Mouse (Mus musculus) kidney, postnatal 10 days (tissue): ENCODE data around the gene Gm10471.
"Not testable (repeated sequence)": the region's sequence is repeated elsewhere in the genome, so short reads cannot be mapped to it uniquely, and the experiment has no call there.

Experiments
- DNase-seq: peaks from one replicate; pipeline ENCODE4 v3.0.0; 2021; ENCODE audit warnings: mixed read lengths

Gene Gm10471

GRCm38 (mm10) chr5:26089191-26089590, at the start of gene Gm10471:
Gene Gm10471 (minus strand): TSS chr5:26089291.
- DNase-seq: not testable (repeated sequence)

DNA sequence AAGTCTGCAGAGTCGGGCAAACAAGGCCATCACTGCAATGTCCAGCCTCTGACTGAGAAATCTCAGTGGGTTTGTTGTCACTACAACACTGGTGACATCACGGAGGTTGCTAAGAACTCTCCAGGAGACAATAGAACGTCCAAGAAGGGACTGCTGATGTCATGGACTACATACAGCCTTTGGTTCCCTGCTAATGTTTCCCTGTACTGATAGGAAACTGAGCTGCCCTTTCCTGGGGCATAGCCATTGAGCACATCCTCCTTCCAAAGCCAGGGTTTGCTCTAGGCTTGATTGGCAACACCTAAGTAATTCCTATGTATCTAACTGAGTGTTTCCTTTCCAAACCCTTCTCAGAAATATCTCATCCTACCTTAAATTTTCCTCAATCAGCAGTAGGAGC, 32.2 kb upstream of the Gm10471 start, which contains the start of gene Gm10220:
Gm10220 (minus strand) TSS at position 101 of the 400 bp plus-strand sequence.
- not testable (repeated sequence) for DNase-seq

DNA sequence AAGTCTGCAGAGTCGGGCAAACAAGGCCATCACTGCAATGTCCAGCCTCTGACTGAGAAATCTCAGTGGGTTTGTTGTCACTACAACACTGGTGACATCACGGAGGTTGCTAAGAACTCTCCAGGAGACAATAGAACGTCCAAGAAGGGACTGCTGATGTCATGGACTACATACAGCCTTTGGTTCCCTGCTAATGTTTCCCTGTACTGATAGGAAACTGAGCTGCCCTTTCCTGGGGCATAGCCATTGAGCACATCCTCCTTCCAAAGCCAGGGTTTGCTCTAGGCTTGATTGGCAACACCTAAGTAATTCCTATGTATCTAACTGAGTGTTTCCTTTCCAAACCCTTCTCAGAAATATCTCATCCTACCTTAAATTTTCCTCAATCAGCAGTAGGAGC, 16.2 kb upstream of the Gm10471 start, which contains the start of gene 5031410I06Rik:
5031410I06Rik (minus strand) TSS at position 101 of the 400 bp plus-strand sequence.
- DNase-seq: not testable (repeated sequence)

DNA sequence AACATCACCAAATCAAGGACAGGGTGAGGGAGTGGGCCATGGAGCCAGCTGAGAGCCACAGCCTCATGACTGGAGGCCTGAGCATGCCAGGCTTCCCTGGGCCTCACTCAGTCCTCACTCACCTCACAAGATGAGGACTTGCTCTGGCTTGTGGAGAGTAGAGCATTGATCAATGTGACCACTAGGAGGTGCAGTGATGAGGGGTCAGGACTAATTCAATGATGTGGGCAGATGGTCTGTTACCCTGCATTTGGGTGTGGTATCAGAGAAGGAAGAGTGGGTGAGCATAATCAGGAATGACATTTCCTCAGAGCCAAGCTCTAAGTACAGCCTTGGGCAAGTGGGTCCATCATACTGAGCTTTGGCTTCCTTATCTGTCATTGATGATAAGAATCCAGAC, 10.1 kb downstream of the Gm10471 start:
- not testable (repeated sequence) for DNase-seq

- no peak for DNase-seq
These were observed 18.4 kb downstream of the Gm10471 start for GRCm38 (mm10) chr5:26070716-26071115.

GRCm38 (mm10) chr5:26058481-26058880, 30.6 kb downstream of the Gm10471 start, which contains the start of gene Gm7347:
Gene Gm7347 (minus strand): TSS chr5:26058581.
- not testable (repeated sequence) for DNase-seq

- not testable (repeated sequence) for DNase-seq
These were observed 49.6 kb downstream of the Gm10471 start, which contains the start of gene Speer4a for GRCm38 (mm10) chr5:26039458-26039857. Gene Speer4a (minus strand): TSS chr5:26039558.
